Mouse (Mus musculus) limb, embryonic 12.5 days (tissue): ENCODE measurements at regions not wholly inside any gene's neighbourhood (a gene's known extent, or its start where the extent isn't known, plus 50 kb on each side); places are given as distances from the start of the nearest gene placed in this dataset.

Experiments used
- ATAC-seq: fragments of 200-750 bp; cut with Nextera tagmentation; 2 replicates; pipeline ENCODE4 v1.8.0; 2017; ENCODE audit warnings: low read depth, moderate TSS enrichment; ENCODE audit not compliant: insufficient number of reproducible peaks, insufficient read depth, low FRiP score, low TSS enrichment
- H3K27ac ChIP-seq: fragments of 300-500 bp; sonication (generic); 2 replicates; pipeline ENCODE4 v1.5.1; 2016; ENCODE audit warnings: mild to moderate bottlenecking, moderate library complexity
- H3K27me3 ChIP-seq: fragments of 300-500 bp; sonication (generic); 2 replicates; pipeline ENCODE4 v1.6.1; 2016; ENCODE audit warnings: mild to moderate bottlenecking, moderate library complexity
- H3K36me3 ChIP-seq: fragments of 300-500 bp; sonication (generic); 2 replicates; pipeline ENCODE4 v1.6.1; 2016; ENCODE audit warnings: mild to moderate bottlenecking, moderate library complexity
- H3K4me1 ChIP-seq: fragments of 300-500 bp; sonication (generic); replicated peaks from 2 replicates; pipeline ENCODE4 v1.6.1; 2016
- H3K4me2 ChIP-seq: fragments of 300-500 bp; sonication (generic); 2 replicates; pipeline ENCODE4 v1.6.1; 2016; ENCODE audit warnings: mild to moderate bottlenecking, moderate library complexity
- H3K4me3 ChIP-seq: fragments of 300-500 bp; sonication (generic); replicated peaks from 2 replicates; pipeline ENCODE4 v1.5.1; 2016; ENCODE audit warnings: mild to moderate bottlenecking
- H3K9ac ChIP-seq: fragments of 300-500 bp; sonication (generic); replicated peaks from 2 replicates; pipeline ENCODE4 v1.6.1; 2016; ENCODE audit warnings: mild to moderate bottlenecking, moderate library complexity
- H3K9me3 ChIP-seq: fragments of 300-500 bp; sonication (generic); 2 replicates; pipeline ENCODE4 v1.6.1; 2016; ENCODE audit warnings: mild to moderate bottlenecking, moderate library complexity
- WGBS: fragments of 180-500 bp; shearing (Covaris S2); methylation state at CpG from one replicate; pipeline ENCODE4 v1.1.7; 2016; 5-methylcytosine and 5-hydroxymethylcytosine counted together

DNA sequence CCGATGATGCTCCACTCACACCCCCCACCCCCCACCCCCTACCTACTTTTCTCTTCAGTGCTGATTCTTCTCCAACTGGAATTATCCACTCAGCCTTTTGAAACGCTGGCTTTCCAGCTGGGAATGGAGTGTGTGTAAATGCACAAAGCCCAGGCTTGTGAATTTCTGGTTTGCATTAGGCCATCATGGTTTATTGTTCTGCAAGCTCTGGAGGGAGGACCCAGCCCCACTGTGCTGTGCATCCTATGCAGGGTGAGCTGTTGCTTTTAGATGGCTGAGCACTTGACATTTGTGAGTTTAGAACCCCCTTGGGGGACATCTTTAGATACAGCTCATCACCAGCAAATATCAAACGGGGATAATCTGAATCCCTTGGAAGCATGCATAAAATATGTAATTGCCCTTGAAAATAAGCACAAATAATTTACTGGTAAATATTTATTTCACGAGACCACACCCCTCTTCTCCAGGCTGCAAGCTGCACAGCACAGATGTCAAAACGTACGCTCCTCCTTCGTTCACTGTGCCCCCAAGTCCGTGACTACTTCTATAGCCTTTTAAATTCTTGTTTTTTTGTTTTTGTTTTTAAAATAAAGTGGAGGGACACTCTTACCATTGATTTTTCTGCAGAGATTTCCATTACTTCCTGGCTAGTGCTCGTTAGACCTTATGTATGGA lies 148.2 kb downstream of the Qpct start:
- Histone ChIP-seq H3K27ac (peak overlapping the region; percentile 79), H3K9me3 (peaks cover 13% of the 10 kb centered on the region; the same call in 1 of the 2 replicates), H3K4me1 (peaks cover 23% of the 10 kb centered on the region), H3K4me3 (no peak overlapping the region), H3K9ac (no peak overlapping the region), H3K4me2 (peak overlapping the region; percentile 17; the same call in 1 of the 2 replicates), H3K27me3 (no peaks in the 10 kb centered on the region), H3K36me3 (no peaks in the 10 kb centered on the region)
- ATAC-seq = peak; percentile 77; the same call in 1 of the 2 replicates
- 47% methylated on average over 9 of the region's 9 CpGs for WGBS

GRCm38 (mm10) chr17:79191871-79192373 lies 140.2 kb downstream of the Qpct start:
- ATAC-seq = no peak
- no peak overlapping the region for H3K27ac ChIP-seq
- no peak overlapping the region for H3K9ac ChIP-seq
- no peaks in the 10 kb centered on the region for H3K36me3 ChIP-seq
- 0 out of 2 replicates have a peak, but pooled peaks cover 5% of the 10 kb centered on the region for H3K9me3 ChIP-seq
- H3K4me3 ChIP-seq = no peak overlapping the region
- 0 out of 2 replicates have a peak, but pooled peaks cover 5% of the 10 kb centered on the region for H3K4me1 ChIP-seq
- no peaks in the 10 kb centered on the region for H3K27me3 ChIP-seq
- H3K4me2 ChIP-seq = no peak overlapping the region
- 62% methylated on average over 5 of the region's 5 CpGs for WGBS

DNA sequence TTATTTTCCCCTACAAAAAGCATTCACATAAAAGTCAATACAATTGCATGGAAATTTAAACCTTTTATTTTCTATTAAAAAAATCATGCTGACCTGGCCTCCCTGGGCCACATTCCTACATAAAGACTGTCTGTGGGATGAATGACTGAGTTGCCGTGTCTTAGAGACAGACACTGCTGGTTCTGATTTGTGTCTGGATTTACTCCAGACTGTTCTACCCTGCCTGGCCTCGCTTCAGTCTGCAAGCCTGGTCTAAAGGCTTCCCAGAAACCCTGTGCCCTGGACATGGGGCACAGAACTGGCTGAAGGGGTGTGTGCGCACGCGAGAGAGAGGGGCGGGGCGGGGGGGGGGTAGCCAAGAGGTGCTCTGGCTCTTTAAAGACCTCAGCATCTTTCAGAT lies 136.6 kb downstream of the Qpct start:
- WGBS = 77% methylated on average over 7 of the region's 7 CpGs
- Histone ChIP-seq H3K4me2 (no peak overlapping the region), H3K4me3 (no peak overlapping the region), H3K27ac (no peak overlapping the region), H3K4me1 (0 out of 2 replicates have a peak, but pooled peaks cover 5% of the 10 kb centered on the region), H3K9ac (no peak overlapping the region), H3K27me3 (no peaks in the 10 kb centered on the region), H3K36me3 (no peaks in the 10 kb centered on the region), H3K9me3 (0 out of 2 replicates have a peak, but pooled peaks cover 5% of the 10 kb centered on the region)
- no peak for ATAC-seq

DNA sequence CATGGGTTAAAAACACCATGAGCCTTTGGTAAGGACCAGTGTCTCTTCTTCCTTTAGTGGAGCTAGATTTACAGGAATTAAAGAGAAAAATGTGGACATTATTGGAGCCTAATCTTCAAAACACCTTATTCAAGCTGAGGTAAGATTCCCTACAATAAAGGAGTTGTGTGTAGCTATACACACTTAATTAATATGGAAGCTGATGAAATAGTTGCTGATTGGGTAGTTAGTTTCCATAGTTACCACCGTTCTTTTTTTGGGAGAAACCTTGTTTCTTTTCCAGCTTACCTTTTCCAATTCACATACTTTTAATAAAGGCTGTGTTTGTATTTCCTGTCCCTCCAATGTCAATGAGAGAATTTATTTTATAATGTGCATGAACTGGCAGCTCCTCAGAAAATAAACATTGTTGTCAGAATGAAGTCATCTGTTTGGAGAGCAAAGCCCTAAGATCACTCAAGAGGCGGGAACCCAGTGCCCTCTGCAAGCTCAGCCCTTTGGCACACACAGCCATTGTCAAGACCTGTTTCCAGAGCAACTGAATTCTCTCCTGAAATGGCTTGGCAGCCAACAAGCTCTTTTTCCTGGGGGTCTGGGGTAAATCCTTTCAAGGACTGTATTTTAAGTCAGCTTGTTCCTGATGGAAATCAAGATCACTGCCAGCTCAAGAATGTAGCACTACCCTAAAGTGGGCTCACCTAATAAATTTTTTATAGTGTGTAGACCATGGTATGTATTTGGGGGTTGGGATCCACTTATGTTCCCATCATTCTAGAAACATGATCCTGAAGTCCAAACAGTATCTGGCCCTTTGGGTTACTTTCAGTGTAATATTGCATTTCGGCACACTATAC lies 128.8 kb downstream of the Qpct start:
- ATAC-seq = peak; percentile 84
- Histone ChIP-seq H3K4me3 (no peak overlapping the region), H3K4me1 (peaks cover 15% of the 10 kb centered on the region), H3K36me3 (no peaks in the 10 kb centered on the region), H3K9ac (no peak overlapping the region), H3K4me2 (no peak overlapping the region), H3K27ac (peak overlapping the region; percentile 76), H3K27me3 (no peaks in the 10 kb centered on the region), H3K9me3 (no peaks in the 10 kb centered on the region)
- WGBS = 67% methylated on average over 3 of the region's 3 CpGs

- Histone ChIP-seq H3K4me2 (no peak overlapping the region), H3K36me3 (no peaks in the 10 kb centered on the region), H3K4me1 (peaks cover 9% of the 10 kb centered on the region), H3K9me3 (no peaks in the 10 kb centered on the region), H3K4me3 (no peak overlapping the region), H3K27ac (no peak overlapping the region), H3K27me3 (no peaks in the 10 kb centered on the region), H3K9ac (no peak overlapping the region)
- no peak for ATAC-seq
- 83% methylated on average over 3 of the region's 3 CpGs for WGBS
These were observed 125.6 kb downstream of the Qpct start for GRCm38 (mm10) chr17:79177259-79177658.

- WGBS = 91% methylated on average over 7 of the region's 7 CpGs
- peaks cover 4% of the 10 kb centered on the region; the same call in 1 of the 2 replicates for H3K4me1 ChIP-seq
- no peaks in the 10 kb centered on the region for H3K27me3 ChIP-seq
- ATAC-seq = no peak
- H3K4me2 ChIP-seq = no peak overlapping the region
- no peak overlapping the region for H3K4me3 ChIP-seq
- H3K9me3 ChIP-seq = no peaks in the 10 kb centered on the region
- H3K36me3 ChIP-seq = no peaks in the 10 kb centered on the region
- H3K9ac ChIP-seq = no peak overlapping the region
- H3K27ac ChIP-seq = no peak overlapping the region
These were observed 124.7 kb downstream of the Qpct start for GRCm38 (mm10) chr17:79176356-79176755.

GRCm38 (mm10) chr17:79175381-79175780 lies 123.7 kb downstream of the Qpct start:
- Histone ChIP-seq H3K4me1 (no peaks in the 10 kb centered on the region), H3K9me3 (no peaks in the 10 kb centered on the region), H3K36me3 (no peaks in the 10 kb centered on the region), H3K27me3 (no peaks in the 10 kb centered on the region), H3K27ac (no peak overlapping the region), H3K4me3 (no peak overlapping the region), H3K9ac (no peak overlapping the region), H3K4me2 (no peak overlapping the region)
- WGBS = 81% methylated on average over 2 of the region's 2 CpGs
- ATAC-seq = no peak

DNA sequence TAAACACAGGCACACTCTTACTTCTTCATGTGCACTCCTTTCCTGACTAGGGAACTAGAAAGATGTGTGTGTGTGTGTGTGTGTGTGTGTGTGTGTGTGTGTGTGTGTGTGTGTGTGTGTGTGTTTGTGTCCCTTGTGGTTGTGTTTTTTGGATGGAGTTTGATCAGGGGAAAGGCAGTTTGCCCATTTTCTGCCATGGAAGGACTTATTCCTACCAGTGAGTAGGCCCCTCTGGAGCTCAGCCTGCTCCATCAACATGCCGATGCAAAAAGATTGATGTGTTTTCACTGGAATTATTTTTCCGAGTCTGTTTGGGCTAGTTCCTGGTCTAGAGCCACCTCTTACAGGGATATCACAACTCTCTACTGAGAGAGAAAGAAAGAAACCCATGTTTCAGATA lies 120.6 kb downstream of the Qpct start:
- H3K9ac ChIP-seq = no peak overlapping the region
- no peaks in the 10 kb centered on the region for H3K9me3 ChIP-seq
- H3K27me3 ChIP-seq = no peaks in the 10 kb centered on the region
- no peak overlapping the region for H3K4me3 ChIP-seq
- no peak overlapping the region for H3K4me2 ChIP-seq
- no peak overlapping the region for H3K27ac ChIP-seq
- H3K36me3 ChIP-seq = no peaks in the 10 kb centered on the region
- WGBS = 45% methylated on average over 2 of the region's 2 CpGs
- H3K4me1 ChIP-seq = no peaks in the 10 kb centered on the region; the same call in 1 of the 2 replicates
- no peak for ATAC-seq

GRCm38 (mm10) chr17:79170690-79171089 lies 119.0 kb downstream of the Qpct start:
- Histone ChIP-seq H3K4me2 (no peak overlapping the region), H3K9ac (no peak overlapping the region), H3K27ac (no peak overlapping the region), H3K36me3 (no peaks in the 10 kb centered on the region), H3K4me3 (no peak overlapping the region), H3K4me1 (no peaks in the 10 kb centered on the region; the same call in 1 of the 2 replicates), H3K27me3 (no peaks in the 10 kb centered on the region), H3K9me3 (no peaks in the 10 kb centered on the region)
- ATAC-seq = no peak
- WGBS = 80% methylated on average over 4 of the region's 4 CpGs

- ATAC-seq = no peak
- Histone ChIP-seq H3K4me2 (no peak overlapping the region), H3K36me3 (no peaks in the 10 kb centered on the region), H3K4me3 (no peak overlapping the region), H3K4me1 (peaks cover 4% of the 10 kb centered on the region; the same call in 1 of the 2 replicates), H3K9me3 (no peaks in the 10 kb centered on the region), H3K9ac (no peak overlapping the region), H3K27ac (no peak overlapping the region), H3K27me3 (no peaks in the 10 kb centered on the region)
- 82% methylated on average over 6 of the region's 6 CpGs for WGBS
These were observed 115.5 kb downstream of the Qpct start for GRCm38 (mm10) chr17:79167198-79167597.

DNA sequence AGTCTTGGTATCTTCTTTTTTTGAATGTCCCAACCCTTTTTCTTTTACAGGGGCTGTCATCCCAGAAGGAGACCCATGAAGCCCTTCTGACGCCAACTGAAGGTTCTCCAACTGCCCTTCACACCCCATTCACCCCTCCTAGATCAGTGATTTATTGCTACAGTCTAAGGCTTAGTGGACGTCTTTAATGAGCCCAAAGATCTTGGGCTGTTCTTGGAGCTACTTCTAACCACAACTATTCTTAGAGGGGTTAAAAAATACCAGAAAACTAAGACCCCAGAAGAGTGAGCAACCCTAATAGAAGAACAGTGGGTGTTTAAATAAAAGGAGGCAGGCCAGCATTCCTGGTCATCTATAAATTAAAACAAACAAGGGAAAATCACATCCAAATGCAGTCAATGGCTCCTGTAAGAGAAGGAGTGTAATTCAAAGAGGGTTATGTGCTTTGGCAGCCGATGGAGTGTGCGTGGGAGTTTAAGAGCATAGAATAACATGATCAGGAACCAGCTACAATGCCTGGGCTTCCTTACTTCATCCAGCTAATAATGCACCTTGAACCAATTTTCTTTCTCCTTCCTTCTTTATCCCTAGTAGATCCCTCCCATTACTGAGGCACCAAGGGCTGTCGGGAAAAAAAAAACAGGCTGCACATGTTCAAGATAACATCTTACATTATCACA lies 113.3 kb downstream of the Qpct start:
- peaks cover 4% of the 10 kb centered on the region; the same call in 1 of the 2 replicates for H3K4me1 ChIP-seq
- H3K27ac ChIP-seq = no peak overlapping the region
- H3K4me3 ChIP-seq = no peak overlapping the region
- ATAC-seq = no peak
- no peaks in the 10 kb centered on the region for H3K36me3 ChIP-seq
- no peaks in the 10 kb centered on the region for H3K27me3 ChIP-seq
- H3K4me2 ChIP-seq = no peak overlapping the region
- H3K9me3 ChIP-seq = no peaks in the 10 kb centered on the region
- H3K9ac ChIP-seq = no peak overlapping the region
- 34% methylated on average over 5 of the region's 5 CpGs for WGBS
